7 mouse cellular contexts compared by ENCODE assay signal in genomic region chr1:133130638-133131560, GRCm38 (mm10). TPM values are rescaled to one million over a fixed set of nuclear protein-coding genes. Genes with fewer than 3 reads are reported as not detected.
DNase-seq lines count a peak whose midpoint lies in the region; ATAC-seq lines count a peak whose summit lies in the region.

Ppp1r15b (plus strand) TSS chr1:133131143.

- WGBS in embryonic facial prominence, embryonic 12.5 days = under 1% methylated on average over 72 of the region's 72 CpGs
- WGBS in limb, embryonic 11.5 days = 1% methylated on average over 72 of the region's 72 CpGs
- under 1% methylated on average over 72 of the region's 72 CpGs for WGBS in midbrain, embryonic 14.5 days

- peaks cover 45% of the 10 kb centered on the region for H3K4me1 ChIP-seq in embryonic facial prominence, embryonic 12.5 days
- H3K4me1 ChIP-seq in limb, embryonic 11.5 days (ENCODE audit: control insufficient read depth, insufficient read depth, low read length) = peaks cover 21% of the 10 kb centered on the region
- peaks cover 37% of the 10 kb centered on the region for H3K4me1 ChIP-seq in midbrain, embryonic 14.5 days (ENCODE audit: control insufficient read depth, insufficient read depth, low read length)

- no peaks in the 10 kb centered on the region for H3K27me3 ChIP-seq in embryonic facial prominence, embryonic 12.5 days
- no peaks in the 10 kb centered on the region for H3K27me3 ChIP-seq in limb, embryonic 11.5 days (ENCODE audit: control insufficient read depth, insufficient read depth, low read length)
- H3K27me3 ChIP-seq in midbrain, embryonic 14.5 days (ENCODE audit: control insufficient read depth, insufficient read depth, low read length) = no peaks in the 10 kb centered on the region

- peak within 1 kb of the TSS; percentile 99 for H3K4me2 ChIP-seq in embryonic facial prominence, embryonic 12.5 days (replicated peaks)
- peak within 1 kb of the TSS; percentile 99 for H3K4me2 ChIP-seq in limb, embryonic 11.5 days (ENCODE audit: low read depth, severe bottlenecking)
- peak within 1 kb of the TSS; percentile 99 for H3K4me2 ChIP-seq in midbrain, embryonic 14.5 days (ENCODE audit: low read length)

- peak within 1 kb of the TSS; percentile 98 for H3K27ac ChIP-seq in embryonic facial prominence, embryonic 12.5 days
- peak within 1 kb of the TSS; percentile 89 for H3K27ac ChIP-seq in limb, embryonic 11.5 days (replicated peaks; ENCODE audit: low read depth, low read length)
- peak within 1 kb of the TSS; percentile 95 for H3K27ac ChIP-seq in midbrain, embryonic 14.5 days (replicated peaks; ENCODE audit: low read depth, low read length)

- H3K4me3 ChIP-seq in embryonic facial prominence, embryonic 12.5 days = peak within 1 kb of the TSS; percentile 80
- peak within 1 kb of the TSS; percentile 98 for H3K4me3 ChIP-seq in limb, embryonic 11.5 days (ENCODE audit: low read depth, low read length)
- H3K4me3 ChIP-seq in midbrain, embryonic 14.5 days (replicated peaks; ENCODE audit: low read depth, low read length) = peak within 1 kb of the TSS; percentile 95

- H3K9ac ChIP-seq in embryonic facial prominence, embryonic 12.5 days = peak within 1 kb of the TSS; percentile 90
- peak within 1 kb of the TSS; percentile 93 for H3K9ac ChIP-seq in limb, embryonic 11.5 days (ENCODE audit: low read length)
- H3K9ac ChIP-seq in midbrain, embryonic 14.5 days (replicated peaks; ENCODE audit: low read length) = peak within 1 kb of the TSS; percentile 79

- peak; percentile 99 for ATAC-seq in embryonic facial prominence, embryonic 12.5 days (ENCODE audit: insufficient number of reproducible peaks, insufficient read depth, low FRiP score, low TSS enrichment)
- ATAC-seq in limb, embryonic 11.5 days (ENCODE audit: insufficient number of reproducible peaks, low FRiP score, low TSS enrichment, low read depth) = peak; percentile 98
- peak; percentile 99 for ATAC-seq in midbrain, embryonic 14.5 days (ENCODE audit: low FRiP score, low TSS enrichment)

- no peaks in the 10 kb centered on the region for H3K9me3 ChIP-seq in embryonic facial prominence, embryonic 12.5 days
- no peaks in the 10 kb centered on the region for H3K9me3 ChIP-seq in limb, embryonic 11.5 days (ENCODE audit: control insufficient read depth, low read length)
- H3K9me3 ChIP-seq in midbrain, embryonic 14.5 days (ENCODE audit: control insufficient read depth, low read length) = no peaks in the 10 kb centered on the region

- peak; percentile 98 for DNase-seq in adrenal gland, postnatal 25 days
- DNase-seq in heart, adult 11 months = peak; percentile 100
- DNase-seq in kidney, adult 18-20 months = peak; percentile 98
- DNase-seq in limb, embryonic 11.5 days (ENCODE audit: low spot score) = peak; percentile 98
- DNase-seq in midbrain, embryonic 14.5 days = peak; percentile 99
- peak; percentile 90 to 99 for DNase-seq in spleen, adult 18-20 months

- H3K36me3 ChIP-seq in embryonic facial prominence, embryonic 12.5 days = peaks cover 3% of the 10 kb centered on the region; the same call in 1 of the 2 replicates
- H3K36me3 ChIP-seq in limb, embryonic 11.5 days (ENCODE audit: control insufficient read depth, insufficient read depth, low read length) = peaks cover 4% of the 10 kb centered on the region
- no peaks in the 10 kb centered on the region for H3K36me3 ChIP-seq in midbrain, embryonic 14.5 days (ENCODE audit: control insufficient read depth, insufficient read depth, low read length)

RNA-seq across cellular contexts. Expression of gene Ppp1r15b, which starts in this region (rescaled TPM):
- total RNA-seq in adrenal gland, postnatal 25 days (2021) = 82.5 and 88.1 TPM in 2 replicates
- 40.4 and 45.0 TPM in 2 replicates for polyA plus RNA-seq in embryonic facial prominence, embryonic 12.5 days (2016; fragmentation: Nextera tagmentation; extraction: Ambion mirVana)
- 46.7 and 55.6 TPM in 2 replicates for polyA plus RNA-seq in limb, embryonic 11.5 days (2014; fragmentation: Nextera tagmentation; extraction: Ambion mirVana)
- polyA plus RNA-seq in midbrain, embryonic 14.5 days (2014; fragmentation: Nextera tagmentation; extraction: Ambion mirVana) = 18.1 and 36.2 TPM in 2 replicates

Comparison
In these comparisons a context has a peak if more than half of its experiments do, and no peak if none do; other contexts are left out.
1. Peak in every context shown above with its lines: DNase-seq, ATAC-seq, H3K4me3 ChIP-seq and H3K27ac ChIP-seq.